Mouse (Mus musculus) fibroblast of lung, adult 2 months (primary cell): Measurements from ENCODE around the gene Slc39a13.
"Not testable (repeated sequence)": the region's sequence is repeated elsewhere in the genome, so short reads cannot be mapped to it uniquely, and the experiment has no call there.

Experiments
- DNase-seq: peaks from one replicate; pipeline ENCODE4 v3.0.0-alpha.2; 2011; ENCODE audit warnings: low read depth

Slc39a13 gene

DNA sequence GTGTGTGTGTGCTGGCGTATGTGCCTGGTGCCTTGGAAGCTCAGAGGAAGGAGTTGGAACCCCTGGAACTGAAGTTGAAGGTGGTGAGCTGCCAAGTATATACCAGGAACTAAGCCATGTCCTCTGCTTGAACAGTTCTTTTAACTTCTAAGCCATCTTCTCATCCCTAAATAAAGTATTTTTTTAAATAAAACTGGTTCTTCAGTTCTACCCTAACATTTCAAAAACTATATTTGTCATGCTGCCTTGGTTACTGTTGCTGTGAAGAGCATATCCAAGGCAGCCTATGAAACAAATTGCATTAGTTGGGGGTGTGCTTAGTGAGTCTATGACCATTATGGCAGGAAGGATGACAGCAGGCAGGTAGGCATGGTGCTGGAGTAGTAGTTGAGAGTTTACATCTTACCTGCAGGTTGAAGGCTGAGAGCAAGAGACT, 45.1 kb downstream of the Slc39a13 start:
- no peak for DNase-seq

DNA sequence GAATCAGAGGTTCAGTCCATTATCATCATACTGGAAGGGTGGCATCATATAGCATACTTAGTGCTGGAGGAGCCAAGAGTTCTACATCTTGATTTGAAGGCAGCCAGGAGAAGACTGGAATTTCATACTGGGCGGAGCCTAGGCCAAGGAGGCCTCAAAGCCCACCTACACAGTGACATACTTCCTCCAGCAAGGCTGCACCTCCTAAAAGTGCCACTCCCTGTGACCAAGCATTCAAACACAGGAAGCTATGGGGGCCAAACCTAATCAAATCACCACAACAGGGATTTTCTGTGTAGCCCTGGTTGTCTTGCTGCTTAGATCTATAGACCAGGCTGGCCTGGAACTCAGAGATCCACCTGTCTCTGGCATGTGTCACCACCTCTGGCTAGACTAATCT, 46.3 kb downstream of the Slc39a13 start:
- DNase-seq = no peak

DNA sequence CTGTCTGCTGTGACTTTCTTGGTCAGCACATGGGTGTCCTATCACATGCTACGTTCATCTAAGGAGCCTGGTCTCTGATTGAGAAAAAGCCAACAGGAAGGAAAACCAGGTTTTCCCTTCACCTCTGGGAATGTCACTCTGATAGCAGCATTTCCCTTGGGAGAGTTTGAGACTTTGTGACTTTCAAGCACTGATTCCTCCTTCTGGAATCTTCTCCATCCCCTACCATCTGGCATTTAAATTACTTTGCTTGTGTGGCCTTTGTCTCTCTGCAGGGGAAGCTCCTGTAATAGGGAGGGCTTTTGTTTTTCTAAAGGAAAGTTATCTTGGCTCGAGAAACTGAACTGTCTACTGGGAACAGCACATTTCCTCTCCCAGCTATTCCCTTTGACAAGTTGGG, 47.1 kb downstream of the Slc39a13 start:
- no peak for DNase-seq

DNA sequence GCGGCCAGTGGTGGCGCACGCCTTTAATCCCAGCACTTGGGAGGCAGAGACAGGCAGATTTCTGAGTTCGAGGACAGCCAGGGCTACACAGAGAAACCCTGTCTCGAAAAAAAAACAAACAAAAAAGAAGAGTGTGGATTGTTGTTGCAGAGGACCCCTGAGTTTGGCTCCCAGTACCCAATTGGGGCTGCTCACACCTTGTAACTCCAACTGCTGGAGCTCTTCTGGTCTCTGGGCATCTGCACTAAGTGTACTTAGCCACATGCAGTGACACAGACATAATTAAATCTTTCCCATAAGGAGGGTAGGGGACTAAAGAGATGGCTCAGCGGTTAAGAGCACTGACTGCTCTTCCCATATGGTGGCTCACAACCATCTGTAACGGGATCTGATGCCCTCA, 48.0 kb downstream of the Slc39a13 start:
- not testable (repeated sequence) for DNase-seq

DNA sequence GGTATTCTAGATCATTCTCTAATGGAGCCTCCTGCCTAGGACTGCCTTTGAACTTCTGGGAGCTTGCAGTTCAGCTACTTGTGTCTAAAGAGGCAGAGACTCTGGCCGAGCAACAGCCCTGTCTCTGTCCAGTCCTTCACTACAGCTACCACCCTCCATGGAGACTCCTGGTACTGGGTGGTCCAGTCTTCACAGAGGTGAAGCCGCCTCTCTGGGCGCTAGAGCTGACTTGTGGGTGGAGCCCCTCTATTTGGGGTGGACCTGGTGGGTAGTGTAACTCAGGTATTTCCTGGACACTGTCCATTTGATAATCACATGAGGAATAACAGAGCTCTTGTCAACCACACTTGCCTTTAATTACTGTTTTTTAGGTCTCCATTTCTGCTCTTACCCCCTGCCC, 50.3 kb downstream of the Slc39a13 start:
- DNase-seq = no peak

DNA sequence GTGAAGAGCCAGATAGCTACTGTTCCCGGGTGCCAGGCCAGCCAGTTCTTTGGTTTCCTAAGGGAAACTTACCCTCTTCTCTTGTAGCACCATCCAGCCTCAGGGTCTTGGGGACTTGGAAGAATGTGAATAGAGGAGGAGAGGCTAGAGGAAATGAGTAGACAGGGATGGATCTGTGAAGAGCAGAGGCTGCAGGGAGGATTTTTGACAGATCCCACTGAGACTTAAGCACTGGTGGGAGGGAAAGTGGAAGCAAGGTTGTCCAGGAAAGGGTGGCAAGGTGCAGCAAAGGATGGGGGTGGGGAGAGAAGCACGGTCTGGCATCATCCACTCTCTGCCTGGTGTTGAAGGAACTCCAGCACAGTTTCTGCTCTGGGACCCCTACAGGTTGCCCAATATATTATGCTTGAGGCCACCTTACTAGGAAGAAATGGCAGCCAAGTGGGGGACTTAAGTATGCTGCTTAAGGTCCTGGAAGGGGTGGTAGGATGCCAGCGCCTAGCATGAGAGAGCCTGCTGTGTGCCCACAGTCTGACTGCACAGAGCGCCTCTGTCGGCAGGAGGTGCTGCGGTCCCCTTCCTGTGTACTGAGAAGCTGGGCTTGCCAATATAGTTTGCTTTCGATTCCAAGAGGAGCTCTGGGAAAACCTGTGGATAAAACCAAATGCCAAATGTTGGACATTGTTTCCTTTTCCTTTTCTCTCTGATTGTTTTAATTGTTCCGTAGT, 52.0 kb downstream of the Slc39a13 start:
- no peak for DNase-seq

DNA sequence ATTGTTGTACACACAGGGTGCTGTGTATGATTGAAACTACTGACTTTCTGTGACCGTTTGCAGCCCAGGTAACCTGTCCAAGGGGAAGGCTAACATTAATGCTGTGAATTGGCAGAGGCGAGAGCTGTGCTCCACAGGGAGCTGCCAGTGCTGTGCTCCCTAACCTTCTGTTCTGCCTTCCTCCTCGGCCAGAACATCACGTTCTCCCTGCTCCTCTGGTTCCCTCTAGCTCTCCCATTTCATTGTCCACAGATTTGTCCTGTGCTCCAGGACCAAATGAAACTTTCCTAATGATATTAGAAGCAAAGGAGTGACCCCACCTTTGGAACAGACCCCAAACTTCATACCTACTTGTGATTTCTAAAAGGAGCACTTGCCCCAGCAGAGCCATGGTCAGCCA, 54.8 kb downstream of the Slc39a13 start:
- no peak for DNase-seq

DNA sequence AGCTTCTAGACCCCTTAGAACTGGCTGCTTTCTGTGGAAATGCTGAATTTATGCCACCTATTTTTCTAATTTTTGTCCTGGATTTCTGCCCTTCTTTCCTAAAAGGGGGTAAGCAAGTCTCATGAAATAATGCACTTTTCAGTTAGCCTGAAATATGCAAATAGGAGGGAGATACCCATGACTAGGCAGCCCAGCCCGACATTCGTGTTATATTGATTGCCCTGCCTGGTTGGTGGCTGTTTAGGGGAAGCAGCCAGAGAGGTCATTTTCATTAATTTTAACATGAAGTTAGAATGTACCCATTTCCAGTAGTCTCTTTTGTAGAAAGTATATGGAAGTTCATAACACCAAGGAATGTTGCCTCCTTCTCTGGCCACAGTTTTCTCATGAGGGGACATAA, 56.3 kb downstream of the Slc39a13 start:
- no peak for DNase-seq
